Mouse (Mus musculus) MEL (cell line): ENCODE data around the gene Immp2l. TPM values are rescaled to one million over a fixed set of nuclear protein-coding genes. Genes with fewer than 3 reads are reported as not detected.

Experiments
- DNase-seq: peaks from one replicate; pipeline ENCODE4 v3.0.0; 2011; ENCODE audit warnings: low read depth, low spot score
- H3K27ac ChIP-seq: 2 replicates; pipeline ENCODE4 v1.5.1; 2012; ENCODE audit warnings: low read depth, mild to moderate bottlenecking, control low read depth, low read length, moderate library complexity; ENCODE audit not compliant: control insufficient read depth
- H3K27me3 ChIP-seq, 2 experiments: fragments of 150-350 bp in 1 of 2; sonication (generic) in 1 of 2; 2 replicates each; pipeline ENCODE4 v1.6.1; 2012; ENCODE audit warnings: low read length in 2 of 2, mild to moderate bottlenecking in 2 of 2, improper control_type of control experiment in 1 of 2, moderate library complexity in 1 of 2; ENCODE audit not compliant: insufficient read depth in 2 of 2, control insufficient read depth in 1 of 2
- H3K36me3 ChIP-seq, 2 experiments: 2 replicates each; pipeline ENCODE4 v1.6.1; 2012 to 2014; ENCODE audit warnings: low read length in 2 of 2, improper control_type of control experiment in 1 of 2, inconsistent platforms in 1 of 2, mild to moderate bottlenecking in 1 of 2; ENCODE audit not compliant: insufficient read depth in 2 of 2, control insufficient read depth in 1 of 2
- H3K4me1 ChIP-seq, 2 experiments: fragments of 150-350 bp in 1 of 2; sonication (generic) in 1 of 2; 2 replicates each; pipeline ENCODE4 v1.6.1; 2012; ENCODE audit warnings: low read length in 2 of 2, improper control_type of control experiment in 1 of 2, mild to moderate bottlenecking in 1 of 2; ENCODE audit not compliant: insufficient read depth in 2 of 2, control insufficient read depth in 1 of 2
- H3K4me3 ChIP-seq, 2 experiments: fragments of 150-350 bp in 1 of 2; sonication (generic) in 1 of 2; 2 replicates each; pipeline ENCODE4 v1.5.1; 2012; ENCODE audit warnings: low read depth in 2 of 2, low read length in 2 of 2, mild to moderate bottlenecking in 2 of 2, moderate library complexity in 2 of 2, control low read depth in 1 of 2, improper control_type of control experiment in 1 of 2; ENCODE audit not compliant: control insufficient read depth in 1 of 2, insufficient read depth in 1 of 2
- H3K79me2 ChIP-seq: 2 replicates; pipeline ENCODE4 v1.6.1; 2012; ENCODE audit warnings: mild to moderate bottlenecking, low read length, moderate library complexity; ENCODE audit not compliant: control insufficient read depth, poor library complexity, insufficient read depth
- H3K9ac ChIP-seq: 2 replicates; pipeline ENCODE4 v1.6.1; 2012; ENCODE audit warnings: low read depth, mild to moderate bottlenecking, control low read depth, low read length, moderate library complexity; ENCODE audit not compliant: control insufficient read depth, poor library complexity, severe bottlenecking
- H3K9me3 ChIP-seq: fragments of 150-350 bp; sonication (generic); replicated peaks from 2 replicates; pipeline ENCODE4 v1.6.1; 2012; ENCODE audit warnings: mild to moderate bottlenecking, low read length, improper control_type of control experiment, moderate library complexity; ENCODE audit not compliant: insufficient read depth
- BHLHE40 ChIP-seq: IDR thresholded peaks from 2 replicates; pipeline ENCODE4 v1.6.1; 2012; ENCODE audit warnings: low read depth, mild to moderate bottlenecking, inconsistent platforms, low read length, improper control_type of control experiment, borderline replicate concordance
- CHD2 ChIP-seq: IDR thresholded peaks from 2 replicates; pipeline ENCODE4 v1.6.1; 2011; ENCODE audit warnings: low read length, improper control_type of control experiment
- CTCF ChIP-seq, 3 experiments: IDR thresholded peaks in 2 of 3; conservative IDR thresholded peaks in 1 of 3; 2 replicates each; pipeline ENCODE4 v1.5.1; 2011 to 2012; ENCODE audit warnings: low read length in 3 of 3, low read depth in 2 of 3, mild to moderate bottlenecking in 2 of 3, improper control_type of control experiment in 1 of 3, inconsistent platforms in 1 of 3, mixed read lengths in 1 of 3, moderate library complexity in 1 of 3; ENCODE audit not compliant: control insufficient read depth in 1 of 3, insufficient read depth in 1 of 3, poor library complexity in 1 of 3, severe bottlenecking in 1 of 3
- E2F4 ChIP-seq: IDR thresholded peaks from 2 replicates; pipeline ENCODE4 v1.6.1; 2011; ENCODE audit warnings: low read depth, low read length, improper control_type of control experiment, borderline replicate concordance
- ELF1 ChIP-seq: IDR thresholded peaks from 2 replicates; pipeline ENCODE4 v1.6.1; 2014; ENCODE audit warnings: low read depth, mild to moderate bottlenecking, inconsistent platforms, low read length, improper control_type of control experiment, moderate library complexity
- EP300 ChIP-seq, 2 experiments: IDR thresholded peaks; 2 replicates each; pipeline ENCODE4 v1.6.1; 2011; ENCODE audit warnings: improper control_type of control experiment in 2 of 2, low read length in 2 of 2, low read depth in 1 of 2, mild to moderate bottlenecking in 1 of 2
- ETS1 ChIP-seq: IDR thresholded peaks from 2 replicates; pipeline ENCODE4 v1.6.1; 2012; ENCODE audit warnings: low read depth, mild to moderate bottlenecking, inconsistent platforms, low read length, improper control_type of control experiment, moderate library complexity
- GATA1 ChIP-seq: IDR thresholded peaks from 2 replicates; pipeline ENCODE4 v1.6.1; 2011; ENCODE audit warnings: low read depth, low read length, improper control_type of control experiment
- HCFC1 ChIP-seq: IDR thresholded peaks from 2 replicates; pipeline ENCODE4 v1.6.1; 2012; ENCODE audit warnings: low read depth, mild to moderate bottlenecking, inconsistent platforms, low read length, improper control_type of control experiment, moderate library complexity
- KAT2A ChIP-seq: conservative IDR thresholded peaks from 2 replicates; pipeline ENCODE4 v1.6.1; 2012; ENCODE audit warnings: low read depth, low read length, improper control_type of control experiment, inconsistent platforms
- MAFK ChIP-seq: IDR thresholded peaks from 2 replicates; pipeline ENCODE4 v1.6.1; 2011; ENCODE audit warnings: low read depth, mild to moderate bottlenecking, low read length, improper control_type of control experiment, borderline replicate concordance
- MAZ ChIP-seq: IDR thresholded peaks from 2 replicates; pipeline ENCODE4 v1.6.1; 2012; ENCODE audit warnings: low read depth, mild to moderate bottlenecking, inconsistent platforms, low read length, improper control_type of control experiment
- MEF2A ChIP-seq: IDR thresholded peaks from 2 replicates; pipeline ENCODE4 v1.6.1; 2014; ENCODE audit warnings: low read depth, mild to moderate bottlenecking, inconsistent platforms, low read length, improper control_type of control experiment; ENCODE audit not compliant: poor library complexity, insufficient replicate concordance, severe bottlenecking; ENCODE audit errors: extremely low read depth
- MXI1 ChIP-seq: IDR thresholded peaks from 2 replicates; pipeline ENCODE4 v1.6.1; 2011; ENCODE audit warnings: mild to moderate bottlenecking, low read depth, low read length, improper control_type of control experiment
- MYC ChIP-seq: IDR thresholded peaks from 2 replicates; pipeline ENCODE4 v1.6.1; 2011; ENCODE audit warnings: low read depth, mild to moderate bottlenecking, low read length, improper control_type of control experiment, moderate library complexity
- NRF1 ChIP-seq: IDR thresholded peaks from 2 replicates; pipeline ENCODE4 v1.6.1; 2014; ENCODE audit warnings: low read depth, mild to moderate bottlenecking, inconsistent platforms, low read length, improper control_type of control experiment, moderate library complexity; ENCODE audit not compliant: poor library complexity, insufficient read depth, severe bottlenecking
- POLR2A ChIP-seq, 2 experiments: IDR thresholded peaks; 2 replicates each; pipeline ENCODE4 v1.6.1; 2011 to 2012; ENCODE audit warnings: low read length in 2 of 2, mild to moderate bottlenecking in 2 of 2, control low read depth in 1 of 2, improper control_type of control experiment in 1 of 2, low read depth in 1 of 2, moderate library complexity in 1 of 2; ENCODE audit not compliant: control insufficient read depth in 1 of 2, insufficient read depth in 1 of 2, poor library complexity in 1 of 2
- POLR2AphosphoS2 ChIP-seq: IDR thresholded peaks from 2 replicates; pipeline ENCODE4 v1.6.1; 2011; ENCODE audit warnings: low read length, improper control_type of control experiment
- POLR2AphosphoS5 ChIP-seq: IDR thresholded peaks from 2 replicates; pipeline ENCODE4 v1.6.1; 2012; ENCODE audit warnings: low read depth, borderline replicate concordance, mild to moderate bottlenecking, inconsistent platforms, low read length, moderate library complexity, mixed read lengths
- RAD21 ChIP-seq: IDR thresholded peaks from 2 replicates; pipeline ENCODE4 v1.6.1; 2011; ENCODE audit warnings: mild to moderate bottlenecking, low read depth, low read length, improper control_type of control experiment
- RCOR1 ChIP-seq: IDR thresholded peaks from 2 replicates; pipeline ENCODE4 v1.6.1; 2012; ENCODE audit warnings: low read depth, mild to moderate bottlenecking, inconsistent platforms, low read length, improper control_type of control experiment
- SIN3A ChIP-seq: IDR thresholded peaks from 2 replicates; pipeline ENCODE4 v1.6.1; 2012; ENCODE audit warnings: low read length, improper control_type of control experiment, inconsistent platforms
- SMC3 ChIP-seq: IDR thresholded peaks from 2 replicates; pipeline ENCODE4 v1.6.1; 2011; ENCODE audit warnings: low read depth, low read length, improper control_type of control experiment
- USF1 ChIP-seq: IDR thresholded peaks from 2 replicates; pipeline ENCODE4 v1.6.1; 2014; ENCODE audit warnings: low read depth, mild to moderate bottlenecking, inconsistent platforms, low read length, improper control_type of control experiment, moderate library complexity
- ZC3H11A ChIP-seq: IDR thresholded peaks from 2 replicates; pipeline ENCODE4 v1.6.1; 2012; ENCODE audit warnings: low read depth, mild to moderate bottlenecking, inconsistent platforms, low read length, improper control_type of control experiment
- ZKSCAN1 ChIP-seq: IDR thresholded peaks from 2 replicates; pipeline ENCODE4 v1.6.1; 2012; ENCODE audit warnings: low read depth, mild to moderate bottlenecking, inconsistent platforms, low read length, improper control_type of control experiment, moderate library complexity
- ZMIZ1 ChIP-seq: IDR thresholded peaks from 2 replicates; pipeline ENCODE4 v1.6.1; 2012; ENCODE audit warnings: low read depth, mild to moderate bottlenecking, inconsistent platforms, low read length, improper control_type of control experiment, moderate library complexity
- ZNF384 ChIP-seq: IDR thresholded peaks from 2 replicates; pipeline ENCODE4 v1.6.1; 2012; ENCODE audit warnings: low read depth, mild to moderate bottlenecking, inconsistent platforms, low read length, improper control_type of control experiment
- polyA plus RNA-seq, 2 experiments: library from polyadenylated mRNA; stranded (reverse) in 1 of 2; unstranded in 1 of 2; fragments of >175 nt in 1 of 2; fragments of >200 nt in 1 of 2; gene quantifications; 2 replicates each; pipeline versions ENCODE4 v1.2.1 to v1.2.4; 2012; ENCODE audit warnings: low replicate concordance in 2 of 2, low read depth in 1 of 2; ENCODE audit not compliant: insufficient read length in 2 of 2, insufficient read depth in 1 of 2, missing spikeins in 1 of 2
- total RNA-seq: library from RNA; depleted of rRNA; stranded (reverse); fragments of 300-350 nt; gene quantifications from 2 replicates; pipeline ENCODE4 v1.2.3, GENCODE M21; 2012

Gene Immp2l
- total and polyA plus RNA-seq, 3 experiments: 4.0 to 5.0 TPM; not detected in 1

DNA sequence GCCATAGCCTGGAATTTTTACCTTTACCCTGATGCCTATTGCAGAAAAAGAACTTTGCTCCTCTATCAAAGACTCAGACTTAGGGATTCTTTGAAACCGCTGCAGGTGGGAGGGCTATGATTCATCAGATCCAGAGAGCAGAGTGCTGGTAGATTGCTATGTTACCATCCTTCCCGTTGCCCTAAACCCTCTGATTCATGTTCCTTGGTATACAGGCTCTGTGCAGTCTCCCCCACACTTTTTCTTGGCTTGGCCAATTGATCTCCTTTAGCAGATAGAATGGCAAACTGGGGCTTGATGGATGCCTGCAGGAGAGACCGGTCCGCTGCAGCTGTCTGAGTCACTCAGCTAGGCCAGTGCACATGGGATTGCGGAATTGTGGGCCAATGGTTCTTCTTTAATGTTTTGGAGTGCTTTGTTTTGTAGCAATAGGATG is 66.1 kb downstream of the Immp2l start:
- TF ChIP-seq RAD21 (no peak), E2F4 (no peak), EP300 (IDR thresholded peaks at IDR 0.05; ENCODE audit: low read depth in 1 of 2, low read length in 2 of 2) (no peak), CHD2 (no peak), ELF1 (no peak), POLR2A (IDR thresholded peaks at IDR 0.05; ENCODE audit: control insufficient read depth in 1 of 2, insufficient read depth in 1 of 2, low read depth in 1 of 2, low read length in 2 of 2, poor library complexity in 1 of 2) (no peak), BHLHE40 (no peak), MAZ (no peak), SMC3 (no peak), RCOR1 (no peak), ZC3H11A (no peak), NRF1 (no peak), ZNF384 (no peak), MAFK (no peak), CTCF (IDR thresholded peaks at IDR 0.05 in 2 of 3, conservative IDR thresholded peaks at IDR 0.05 in 1 of 3; ENCODE audit: control insufficient read depth in 1 of 3, insufficient read depth in 1 of 3, low read depth in 2 of 3, low read length in 3 of 3, poor library complexity in 1 of 3, severe bottlenecking in 1 of 3) (no peak), MXI1 (no peak), ZMIZ1 (no peak), ETS1 (no peak), POLR2AphosphoS2 (no peak)
- H3K27ac ChIP-seq: no peak overlapping the region
- no peak overlapping the region for H3K4me3 ChIP-seq
- H3K9me3 ChIP-seq: no peaks in the 10 kb centered on the region
- no peak for DNase-seq
- peaks cover 3 to 6% of the 10 kb centered on the region in 2 experiments; a peak in 3 of 4 replicates for H3K4me1 ChIP-seq
- H3K36me3 ChIP-seq: peaks cover 0 to 6% of the 10 kb centered on the region in 2 experiments; a peak in 2 of 4 replicates
- H3K27me3 ChIP-seq: no peaks in the 10 kb centered on the region
- no peak overlapping the region for H3K9ac ChIP-seq
- no peaks in the 10 kb centered on the region for H3K79me2 ChIP-seq

GRCm38 (mm10) chr12:41090771-41091170 is 66.9 kb downstream of the Immp2l start:
- Histone ChIP-seq H3K27me3 (no peaks in the 10 kb centered on the region), H3K36me3 (peaks cover 0 to 2% of the 10 kb centered on the region in 2 experiments; a peak in 2 of 4 replicates), H3K27ac (no peak overlapping the region), H3K9me3 (no peaks in the 10 kb centered on the region), H3K4me3 (no peak overlapping the region), H3K4me1 (peaks cover 0 to 2% of the 10 kb centered on the region in 2 experiments; a peak in 1 of 4 replicates), H3K79me2 (no peaks in the 10 kb centered on the region), H3K9ac (no peak overlapping the region)
- TF ChIP-seq POLR2AphosphoS5: no peak
- no peak for TF ChIP-seq ZKSCAN1
- TF ChIP-seq KAT2A: no peak
- TF ChIP-seq EP300 (IDR thresholded peaks at IDR 0.05; ENCODE audit: low read depth in 1 of 2, low read length in 2 of 2): no peak
- no peak for TF ChIP-seq NRF1
- no peak for TF ChIP-seq CTCF (IDR thresholded peaks at IDR 0.05 in 2 of 3, conservative IDR thresholded peaks at IDR 0.05 in 1 of 3; ENCODE audit: control insufficient read depth in 1 of 3, insufficient read depth in 1 of 3, low read depth in 2 of 3, low read length in 3 of 3, poor library complexity in 1 of 3, severe bottlenecking in 1 of 3)
- no peak for TF ChIP-seq MEF2A
- no peak for TF ChIP-seq USF1
- no peak for TF ChIP-seq SMC3
- TF ChIP-seq SIN3A: no peak
- TF ChIP-seq E2F4: no peak
- no peak for TF ChIP-seq BHLHE40
- no peak for TF ChIP-seq MXI1
- no peak for TF ChIP-seq GATA1
- TF ChIP-seq HCFC1: no peak
- no peak for TF ChIP-seq RCOR1
- no peak for TF ChIP-seq MYC
- TF ChIP-seq MAZ: no peak
- no peak for DNase-seq
